Mouse (Mus musculus) effector memory CD4-positive, alpha-beta T cell, adult 5 months (primary cell): ENCODE measurements around the gene Pdhx. TPM values are rescaled to one million over a fixed set of nuclear protein-coding genes. Genes with fewer than 3 reads are reported as not detected.

Source experiments
- polyA plus RNA-seq: library from polyadenylated mRNA; unstranded; fragments of 100-300 nt; shearing (Covaris generic); gene quantifications from one replicate; pipeline ENCODE4 v1.2.1, GENCODE M21; 2017

The Pdhx gene
- 12.9 TPM for polyA plus RNA-seq

GRCm38 (mm10) chr2:103073219-103073982 lies at the start of gene Pdhx, which contains the start of gene Apip:
TSS of gene Pdhx (minus strand) at chr2:103073513.
TSS of gene Apip (plus strand) at chr2:103073675.

Other genes starting within 250 kb of the Pdhx start
- 176 TPM for gene Cd44, start 171.8 kb downstream of the Pdhx start, polyA plus RNA-seq
- gene Apip, start 162 bp upstream of the Pdhx start, polyA plus RNA-seq: 12.1 TPM
- gene Ehf, start 229.8 kb upstream of the Pdhx start, polyA plus RNA-seq: not detected